Mouse (Mus musculus) hindbrain, embryonic 11.5 days (tissue): ENCODE measurements around the gene Mob3b. TPM values are rescaled to one million over a fixed set of nuclear protein-coding genes. Genes with fewer than 3 reads are reported as not detected.
A peak's percentile ranks its signal among the peaks of the same experiment; 100 is the strongest.
"Not testable (repeated sequence)": the region's sequence is repeated elsewhere in the genome, so short reads cannot be mapped to it uniquely, and the experiment has no call there.

Experiments
- ATAC-seq: fragments of 200-750 bp; cut with Nextera tagmentation; 2 replicates; pipeline ENCODE4 v1.8.0; 2017; ENCODE audit warnings: mild to moderate bottlenecking, moderate TSS enrichment, moderate library complexity; ENCODE audit not compliant: low FRiP score
- DNase-seq: peaks from one replicate; pipeline ENCODE4 v3.0.0-alpha.2; 2015; ENCODE audit warnings: low spot score
- H3K27ac ChIP-seq: fragments of 300-500 bp; sonication (generic); 2 replicates; pipeline ENCODE4 v1.5.1; 2014; ENCODE audit warnings: mild to moderate bottlenecking, low read depth, low read length
- H3K27me3 ChIP-seq: fragments of 300-500 bp; sonication (generic); 2 replicates; pipeline ENCODE4 v1.6.1; 2014; ENCODE audit warnings: mild to moderate bottlenecking, low read length, moderate library complexity, mixed read lengths; ENCODE audit not compliant: control insufficient read depth, insufficient read depth
- H3K36me3 ChIP-seq: fragments of 300-500 bp; sonication (generic); 2 replicates; pipeline ENCODE4 v1.6.1; 2014; ENCODE audit warnings: mild to moderate bottlenecking, low read length, moderate library complexity, mixed read lengths; ENCODE audit not compliant: control insufficient read depth, insufficient read depth
- H3K4me1 ChIP-seq: fragments of 300-500 bp; sonication (generic); replicated peaks from 2 replicates; pipeline ENCODE4 v1.6.1; 2014; ENCODE audit warnings: low read length, mixed read lengths; ENCODE audit not compliant: control insufficient read depth, insufficient read depth
- H3K4me2 ChIP-seq: fragments of 300-500 bp; sonication (generic); replicated peaks from 2 replicates; pipeline ENCODE4 v1.6.1; 2014; ENCODE audit warnings: mild to moderate bottlenecking, low read depth, low read length
- H3K4me3 ChIP-seq: fragments of 300-500 bp; sonication (generic); 2 replicates; pipeline ENCODE4 v1.5.1; 2014; ENCODE audit warnings: low read depth, low read length
- H3K9ac ChIP-seq: fragments of 300-500 bp; sonication (generic); 2 replicates; pipeline ENCODE4 v1.6.1; 2014; ENCODE audit warnings: low read depth, low read length
- H3K9me3 ChIP-seq: fragments of 300-500 bp; sonication (generic); 2 replicates; pipeline ENCODE4 v1.6.1; 2016; ENCODE audit warnings: low read length; ENCODE audit not compliant: control insufficient read depth
- WGBS: fragments of 180-500 bp; shearing (Covaris S2); extraction: QIAGEN DNeasy Blood & Tissue Kit; methylation state at CpG from one replicate; pipeline ENCODE4 v1.1.7; 2014; 5-methylcytosine and 5-hydroxymethylcytosine counted together
- polyA plus RNA-seq: library from polyadenylated mRNA; unstranded; fragments of >200 nt; fragmentation: Nextera tagmentation; extraction: Ambion mirVana; gene quantifications from 2 replicates; pipeline ENCODE4 v1.2.1, GENCODE M21; 2014

The Mob3b gene
- polyA plus RNA-seq, 1 experiment from 2014 or later = 14.5 TPM

DNA sequence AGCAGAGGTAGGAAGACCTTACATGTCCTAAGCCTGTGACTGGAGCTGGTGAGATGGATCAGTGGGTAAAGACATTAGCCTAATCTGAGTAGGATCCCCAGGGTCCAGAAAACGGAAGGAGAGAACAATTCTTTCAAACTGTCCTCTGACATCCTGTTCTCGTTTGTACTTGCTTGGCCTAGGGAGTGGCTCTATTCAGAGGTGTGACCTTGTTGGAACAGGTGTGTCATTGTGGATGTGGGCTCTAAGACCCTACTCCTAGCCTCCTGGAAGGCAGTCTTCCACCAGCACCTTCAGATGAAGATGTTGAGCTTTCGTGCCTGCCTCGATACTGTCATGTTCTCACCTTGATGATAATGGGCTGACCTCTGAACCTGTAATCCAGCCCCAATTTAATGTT, 251.1 kb downstream of the Mob3b start:
- DNase-seq (no peak), ATAC-seq (no peak)
- Histone ChIP-seq H3K4me2 (no peak overlapping the region), H3K4me1 (no peaks in the 10 kb centered on the region), H3K4me3 (no peak overlapping the region), H3K9ac (no peak overlapping the region), H3K27me3 (no peaks in the 10 kb centered on the region), H3K36me3 (no peaks in the 10 kb centered on the region), H3K9me3 (no peaks in the 10 kb centered on the region), H3K27ac (no peak overlapping the region)
- 79% methylated on average over 4 of the region's 4 CpGs for WGBS

- no peak overlapping the region for H3K4me2 ChIP-seq
- H3K4me1 ChIP-seq = no peaks in the 10 kb centered on the region
- no peaks in the 10 kb centered on the region for H3K9me3 ChIP-seq
- ATAC-seq = no peak
- H3K9ac ChIP-seq = no peak overlapping the region
- H3K27me3 ChIP-seq = no peaks in the 10 kb centered on the region
- no peaks in the 10 kb centered on the region for H3K36me3 ChIP-seq
- H3K27ac ChIP-seq = no peak overlapping the region
- 62% methylated on average over 5 of the region's 5 CpGs for WGBS
- no peak overlapping the region for H3K4me3 ChIP-seq
- peak; percentile 11 for DNase-seq
Observed at GRCm38 (mm10) chr4:34905396-34905795, 251.9 kb downstream of the Mob3b start.

DNA sequence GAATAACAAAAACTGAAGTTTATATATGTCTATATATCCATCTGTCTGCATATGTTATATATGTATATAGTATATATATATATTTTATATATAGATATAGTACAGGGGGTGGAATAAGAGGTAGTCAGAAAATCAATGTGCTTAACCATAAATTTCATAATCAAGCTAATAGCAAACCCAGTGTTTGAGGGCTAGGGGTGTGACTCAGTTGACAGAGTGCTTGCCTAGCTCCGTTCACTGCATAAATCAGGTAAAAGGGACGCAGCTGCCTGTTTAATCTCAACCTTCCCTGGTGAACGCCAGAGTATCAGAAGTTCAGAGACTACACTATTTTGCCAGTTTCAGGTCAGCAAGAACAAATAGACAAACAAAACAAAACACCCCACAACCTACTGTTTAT, 255.7 kb downstream of the Mob3b start:
- H3K9me3 ChIP-seq, H3K4me3 ChIP-seq, H3K36me3 ChIP-seq, H3K4me1 ChIP-seq, H3K4me2 ChIP-seq, H3K9ac ChIP-seq, ATAC-seq, H3K27me3 ChIP-seq, H3K27ac ChIP-seq, DNase-seq: not testable (repeated sequence)
- 70% methylated on average over 3 of the region's 3 CpGs for WGBS

DNA sequence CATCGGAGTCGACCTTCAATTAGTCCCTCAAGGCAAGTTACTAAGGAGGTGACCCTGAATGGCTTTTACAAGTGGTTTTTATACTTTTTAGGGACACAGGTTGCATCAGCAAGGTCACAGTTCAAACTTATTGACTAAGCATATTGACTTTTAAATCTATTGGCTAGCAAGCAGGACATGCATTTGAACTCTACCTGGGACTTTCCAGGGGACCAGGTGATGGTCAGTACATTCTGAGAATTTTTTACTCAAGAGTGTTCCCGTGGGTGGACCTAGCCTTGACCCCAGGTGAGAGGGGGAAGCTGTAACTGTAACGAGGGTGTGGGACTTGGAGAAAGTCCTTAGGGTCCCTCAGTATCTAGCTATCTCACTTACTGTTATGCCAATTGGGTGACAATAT, 256.1 kb downstream of the Mob3b start:
- no peak overlapping the region for H3K4me2 ChIP-seq
- DNase-seq (no peak), ATAC-seq (no peak)
- H3K36me3 ChIP-seq = no peaks in the 10 kb centered on the region
- no peak overlapping the region for H3K27ac ChIP-seq
- WGBS = 73% methylated on average over 4 of the region's 4 CpGs
- H3K9ac ChIP-seq = no peak overlapping the region
- H3K4me3 ChIP-seq = no peak overlapping the region
- H3K9me3 ChIP-seq = no peaks in the 10 kb centered on the region
- no peaks in the 10 kb centered on the region for H3K27me3 ChIP-seq
- no peaks in the 10 kb centered on the region for H3K4me1 ChIP-seq

GRCm38 (mm10) chr4:34900155-34900554, 257.1 kb downstream of the Mob3b start:
- Histone ChIP-seq H3K4me1 (no peaks in the 10 kb centered on the region), H3K4me2 (no peak overlapping the region), H3K27ac (no peak overlapping the region), H3K36me3 (no peaks in the 10 kb centered on the region), H3K27me3 (no peaks in the 10 kb centered on the region), H3K9me3 (no peaks in the 10 kb centered on the region), H3K4me3 (no peak overlapping the region), H3K9ac (no peak overlapping the region)
- DNase-seq = no peak
- 62% methylated on average over 9 of the region's 9 CpGs for WGBS
- ATAC-seq = no peak

- ATAC-seq (no peak), DNase-seq (no peak)
- H3K36me3 ChIP-seq = no peaks in the 10 kb centered on the region
- no peaks in the 10 kb centered on the region for H3K4me1 ChIP-seq
- H3K4me3 ChIP-seq = no peak overlapping the region
- H3K9ac ChIP-seq = no peak overlapping the region
- H3K9me3 ChIP-seq = no peaks in the 10 kb centered on the region
- WGBS = 93% methylated on average over 1 of the region's 1 CpGs
- no peaks in the 10 kb centered on the region for H3K27me3 ChIP-seq
- H3K27ac ChIP-seq = no peak overlapping the region
- no peak overlapping the region for H3K4me2 ChIP-seq
Observed at GRCm38 (mm10) chr4:34899322-34899721, 258.0 kb downstream of the Mob3b start.

Other genes starting within 250 kb of the Mob3b start
- 0.43 TPM in 1 of 2 replicates, not detected in the other for gene Ifnk, start 5.4 kb downstream of the Mob3b start, polyA plus RNA-seq
- 23.4 and 29.0 TPM in 2 replicates for gene C9orf72, start 68.7 kb upstream of the Mob3b start, polyA plus RNA-seq